Mouse (Mus musculus) heart, postnatal 10 days (tissue): ENCODE measurements at regions not wholly inside any gene's neighbourhood (a gene's known extent, or its start where the extent isn't known, plus 50 kb on each side); places are given as distances from the start of the nearest gene placed in this dataset.

Experiments used
- DNase-seq, 2 experiments: peaks; one replicate each; pipeline ENCODE4 v3.0.0; 2021
- intact Hi-C: fragments of 180-260 bp; cut with DNase I; formaldehyde crosslinking; loops from one replicate; pipeline ENCODE4 v1.15.1; 2025

- DNase-seq, result no peak
- intact Hi-C loops, result no loop called here
Observed at GRCm38 (mm10) chr3:50554150-50554549, 110.7 kb upstream of the Slc7a11 start.

DNA sequence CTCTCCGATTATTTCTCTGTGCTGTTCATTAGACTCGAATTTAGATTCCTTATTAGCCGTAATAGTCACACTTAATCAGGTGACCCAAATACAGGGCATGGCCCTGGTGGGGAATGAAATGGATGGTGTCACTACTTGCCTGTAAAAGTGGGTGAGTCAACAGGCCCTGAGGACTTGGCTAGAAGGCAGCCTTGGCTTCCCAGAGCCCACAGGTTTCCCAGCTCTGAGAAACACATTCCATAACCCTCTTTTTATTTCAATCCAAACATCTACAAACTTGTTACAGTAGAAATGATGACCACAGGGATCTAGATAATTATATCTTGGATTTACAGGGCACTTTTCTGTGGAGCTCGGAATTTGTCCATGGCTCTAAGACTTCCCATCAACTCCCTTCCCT, 105.2 kb upstream of the Slc7a11 start:
- intact Hi-C loops, result no loop called here
- DNase-seq, result no peak

DNA sequence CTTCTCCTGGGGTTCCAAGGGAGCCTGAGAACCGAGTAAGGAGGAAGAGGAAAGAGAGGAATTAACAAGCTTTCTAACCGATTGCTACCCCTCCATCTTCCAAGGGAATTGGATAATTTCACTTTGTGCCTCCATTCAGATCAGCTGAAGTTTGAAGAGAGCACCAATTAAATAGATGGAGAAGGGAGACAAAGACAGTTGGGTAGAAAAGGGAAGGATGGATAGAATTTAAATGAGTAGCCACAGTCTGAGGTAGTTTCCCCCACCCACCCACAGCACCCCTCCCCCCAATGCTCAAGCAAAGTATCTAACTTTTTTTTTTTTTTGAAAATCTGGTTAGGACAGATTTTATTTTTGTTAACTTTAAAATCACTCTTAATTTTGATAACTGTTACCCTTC, 87.2 kb upstream of the Slc7a11 start:
- intact Hi-C loops, result no loop called here

DNA sequence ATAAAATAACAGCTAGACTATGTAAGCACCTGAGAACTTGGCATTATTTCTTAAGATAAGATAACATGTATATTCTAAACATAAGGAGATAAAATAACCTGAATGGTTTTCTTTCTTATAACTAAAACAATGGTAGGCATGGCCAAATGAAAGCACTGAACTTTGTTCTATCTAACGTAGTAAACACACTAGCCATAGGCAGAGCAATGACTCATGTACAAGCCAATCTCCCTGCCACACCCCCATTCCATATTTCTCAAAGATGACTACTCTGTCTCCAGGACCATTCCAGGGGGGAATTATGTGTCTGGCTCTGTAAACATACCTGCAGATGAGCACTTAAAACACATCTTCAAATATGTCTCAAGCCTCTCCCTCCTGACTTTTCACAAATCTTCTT, 80.6 kb upstream of the Slc7a11 start:
- DNase-seq, result no peak
- intact Hi-C loops, result no loop called here

More for the DNA sequence above, 87.2 kb upstream of the Slc7a11 start:
- DNase-seq, result no peak

- DNase-seq, result no peak
- intact Hi-C loops, result no loop called here
Observed at GRCm38 (mm10) chr3:50507211-50507610, 63.8 kb upstream of the Slc7a11 start.
